Comparison of ENCODE assay signal across 8 mouse cellular contexts in genomic region chr19:5796573-5797111, GRCm38 (mm10). TPM values are rescaled to one million over a fixed set of nuclear protein-coding genes. Genes with fewer than 3 reads are reported as not detected.
DNase-seq lines count a peak whose midpoint lies in the region; ATAC-seq and TF ChIP-seq lines count a peak whose summit lies in the region.

No protein-coding gene starts in this region.

- no peak for TF ChIP-seq CTCF in small intestine, adult 2 months (IDR thresholded peaks at IDR 0.05; ENCODE audit: extremely low read depth, insufficient read length, insufficient replicate concordance, low read depth, low read length)

- H3K27me3 ChIP-seq in neural tube, embryonic 11.5 days (ENCODE audit: control insufficient read depth, insufficient read depth, low read length): no peaks in the 10 kb centered on the region
- no peaks in the 10 kb centered on the region for H3K27me3 ChIP-seq in limb, embryonic 10.5 days (ENCODE audit: low read depth, poor library complexity, severe bottlenecking)
- no peaks in the 10 kb centered on the region for H3K27me3 ChIP-seq in small intestine, adult 2 months (ENCODE audit: control insufficient read depth, insufficient read depth, low read length)

- H3K27ac ChIP-seq in neural tube, embryonic 11.5 days (ENCODE audit: low read depth, low read length): no peak overlapping the region
- no peak overlapping the region for H3K27ac ChIP-seq in limb, embryonic 10.5 days
- peak overlapping the region; percentile 2; the same call in 1 of the 2 replicates for H3K27ac ChIP-seq in small intestine, adult 2 months (ENCODE audit: insufficient read depth, low read depth, low read length)

- ATAC-seq in neural tube, embryonic 11.5 days (ENCODE audit: insufficient read depth, low FRiP score, low TSS enrichment): no peak

- 77% methylated on average over 7 of the region's 7 CpGs for WGBS in neural tube, embryonic 11.5 days
- WGBS in limb, embryonic 10.5 days: 88% methylated on average over 7 of the region's 7 CpGs
- 52% methylated on average over 7 of the region's 7 CpGs for WGBS in small intestine, adult 2 months

- H3K36me3 ChIP-seq in neural tube, embryonic 11.5 days (ENCODE audit: control insufficient read depth, insufficient read depth, low read length): peaks cover 14% of the 10 kb centered on the region
- H3K36me3 ChIP-seq in limb, embryonic 10.5 days: peaks cover 64% of the 10 kb centered on the region
- H3K36me3 ChIP-seq in small intestine, adult 2 months (ENCODE audit: control insufficient read depth, insufficient read depth, low read length): peaks cover 51% of the 10 kb centered on the region

- no peak overlapping the region; the same call in 1 of the 2 replicates for H3K9ac ChIP-seq in neural tube, embryonic 11.5 days (ENCODE audit: low read length)

- TF ChIP-seq POLR2A in small intestine, adult 2 months (IDR thresholded peaks at IDR 0.05; ENCODE audit: low read depth, low read length): no peak

- DNase-seq in adrenal gland, adult (ENCODE audit: inconsistent age in 2 of 2, low spot score in 1 of 2): peak; percentile 30 to 84
- DNase-seq in adrenal gland, postnatal 4 days (ENCODE audit: low spot score in 2 of 2): no peak
- peak; percentile 18 for DNase-seq in neural tube, embryonic 11.5 days (ENCODE audit: low spot score)
- DNase-seq in neural tube, embryonic 10.5 days (ENCODE audit: extremely low spot score, low spot score): no peak
- no peak for DNase-seq in limb, embryonic 10.5 days (ENCODE audit: low spot score)
- no peak for DNase-seq in gastrocnemius, adult 18-20 months (ENCODE audit: low spot score)
- DNase-seq in frontal cortex, postnatal 36 days (ENCODE audit: low spot score in 2 of 2): no peak

- peak overlapping the region; percentile 90 for H3K4me2 ChIP-seq in neural tube, embryonic 11.5 days (ENCODE audit: low read depth)

- H3K4me1 ChIP-seq in neural tube, embryonic 11.5 days (ENCODE audit: control insufficient read depth, insufficient read depth, low read length): peaks cover 13% of the 10 kb centered on the region; the same call in 1 of the 2 replicates
- peaks cover 23% of the 10 kb centered on the region for H3K4me1 ChIP-seq in limb, embryonic 10.5 days
- no peaks in the 10 kb centered on the region; the same call in 1 of the 2 replicates for H3K4me1 ChIP-seq in small intestine, adult 2 months (ENCODE audit: control insufficient read depth, insufficient read depth, insufficient read length, low read length)

- H3K9me3 ChIP-seq in neural tube, embryonic 11.5 days (ENCODE audit: control insufficient read depth, low read length): no peaks in the 10 kb centered on the region
- no peaks in the 10 kb centered on the region for H3K9me3 ChIP-seq in limb, embryonic 10.5 days (replicated peaks)

- H3K4me3 ChIP-seq in neural tube, embryonic 11.5 days (ENCODE audit: low read depth, low read length): peak overlapping the region; percentile 71
- peak overlapping the region; percentile 92 for H3K4me3 ChIP-seq in limb, embryonic 10.5 days
- H3K4me3 ChIP-seq in small intestine, adult 2 months (ENCODE audit: low read depth, low read length): peak overlapping the region; percentile 28

RNA-seq across cellular contexts. Expression of gene Scyl1, which starts 25.4 kb away (rescaled TPM):
- total RNA-seq in adrenal gland, postnatal 4 days (2021): 100 to 1,000 TPM; 105 to 110 TPM
- polyA plus RNA-seq in neural tube, embryonic 11.5 days (2014; fragmentation: Nextera tagmentation; extraction: Ambion mirVana): 63.9 and 67.4 TPM in 2 replicates
- polyA plus RNA-seq in limb, embryonic 10.5 days (2016; fragmentation: Nextera tagmentation; extraction: Ambion mirVana): 71.6 and 78.5 TPM in 2 replicates
- 37.1 and 52.5 TPM in 2 replicates for polyA plus RNA-seq in small intestine, adult 2 months (2012; rRNA removed)
- 10 to 100 TPM; 70.6 to 74.4 TPM for total RNA-seq in gastrocnemius, adult 18-20 months (2021)

RNA-seq across cellular contexts. Expression of gene Ltbp3, which starts 55.9 kb away (rescaled TPM):
- 100 to 1,000 TPM; 277 to 287 TPM for total RNA-seq in adrenal gland, postnatal 4 days (2021)
- polyA plus RNA-seq in neural tube, embryonic 11.5 days (2014; fragmentation: Nextera tagmentation; extraction: Ambion mirVana): 5.2 and 9.7 TPM in 2 replicates
- 2.2 and 3.4 TPM in 2 replicates for polyA plus RNA-seq in limb, embryonic 10.5 days (2016; fragmentation: Nextera tagmentation; extraction: Ambion mirVana)
- 28.2 and 30.2 TPM in 2 replicates for polyA plus RNA-seq in small intestine, adult 2 months (2012; rRNA removed)
- total RNA-seq in gastrocnemius, adult 18-20 months (2021): 10 to 100 TPM; 41.4 to 45.4 TPM

Comparison
In these comparisons a context has a peak if more than half of its experiments do, and no peak if none do; other contexts are left out.
1. DNase-seq: peak in adrenal gland, adult (2 of 2) and neural tube, embryonic 11.5 days (single experiment); none in adrenal gland, postnatal 4 days (0 of 2), neural tube, embryonic 10.5 days (single experiment), limb, embryonic 10.5 days (single experiment), gastrocnemius, adult 18-20 months (single experiment) and frontal cortex, postnatal 36 days (0 of 2).
2. H3K4me3 ChIP-seq: peak in every context shown above with its lines; median percentile 92 in limb, embryonic 10.5 days; 71 in neural tube, embryonic 11.5 days; 28 in small intestine, adult 2 months.